ENCODE assay signal across 16 mouse cellular contexts in genomic region chr17:84828301-84828700, GRCm38 (mm10).
"Had no signal": no experiment of that assay in that cellular context is flagged by ENCODE, and none has a peak within 500 bp of the region (broad histone marks: within the 10 kb centered on the region; RNA-seq: fewer than 3 reads in every experiment).

No protein-coding gene starts in this region.

- DNase-seq: retina, postnatal 1 day; right cerebral cortex, adult 18-20 months; right cerebral cortex, postnatal 14 days; right cerebral cortex, postnatal 25 days; right cerebral cortex, postnatal 4 days; spleen, adult 18-20 months; thymus, adult 18-20 months; thymus, adult 2 months; thymus, postnatal 14 days; thymus, postnatal 25 days; thymus, postnatal 36 days; thymus, postnatal 4 days had no signal

- H3K27ac ChIP-seq: neural tube, embryonic 13.5 days; neural tube, embryonic 15.5 days; stomach, embryonic 15.5 days; stomach, postnatal 0 days had no signal

- H3K9ac ChIP-seq: neural tube, embryonic 13.5 days; neural tube, embryonic 15.5 days; stomach, embryonic 15.5 days had no signal

- H3K4me1 ChIP-seq: neural tube, embryonic 13.5 days; neural tube, embryonic 15.5 days; stomach, embryonic 15.5 days had no signal

- H3K27me3 ChIP-seq: neural tube, embryonic 13.5 days; neural tube, embryonic 15.5 days; stomach, embryonic 15.5 days had no signal

- H3K4me3 ChIP-seq: neural tube, embryonic 13.5 days; neural tube, embryonic 15.5 days; stomach, embryonic 15.5 days had no signal

- H3K9me3 ChIP-seq: neural tube, embryonic 13.5 days; neural tube, embryonic 15.5 days; stomach, embryonic 15.5 days had no signal

- H3K36me3 ChIP-seq: neural tube, embryonic 13.5 days; neural tube, embryonic 15.5 days; stomach, embryonic 15.5 days had no signal

- H3K4me2 ChIP-seq: neural tube, embryonic 13.5 days; neural tube, embryonic 15.5 days; stomach, embryonic 15.5 days had no signal
